Mouse (Mus musculus): ENCODE measurements at regions not wholly inside any gene's neighbourhood (a gene's known extent, or its start where the extent isn't known, plus 50 kb on each side); places are given as distances from the start of the nearest gene placed in this dataset.

DNA sequence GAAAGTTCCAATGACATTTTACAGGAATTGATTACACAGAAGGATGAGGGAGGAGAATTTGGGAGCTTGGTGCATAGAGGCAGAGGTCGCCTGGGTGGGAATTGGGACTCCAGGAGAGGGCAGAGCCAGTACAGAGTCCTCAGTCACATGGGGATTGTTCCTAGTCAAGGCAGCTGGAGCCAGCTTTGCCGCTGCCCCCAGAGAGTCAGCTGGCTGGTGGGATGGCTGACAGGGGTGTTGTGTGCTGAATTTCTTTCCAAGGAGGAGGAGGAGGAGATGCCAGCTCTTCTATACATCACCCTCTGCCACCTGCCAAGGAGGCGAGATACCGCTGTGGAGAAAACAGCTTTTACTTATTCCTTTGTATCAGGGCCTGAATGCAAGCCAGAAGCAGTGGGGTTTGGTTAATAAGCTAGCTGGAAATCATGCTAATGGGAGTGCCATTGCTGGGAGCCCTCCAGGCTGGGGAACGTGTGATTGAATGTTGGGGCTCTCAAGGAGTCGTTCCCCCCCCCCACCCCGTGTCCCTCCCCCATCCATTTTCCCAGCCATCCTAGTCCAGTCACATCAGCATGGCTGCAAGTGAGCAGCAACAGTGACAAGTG lies 78.8 kb upstream of the Dlx2 start:
- WGBS = 46% methylated on average over 7 of the region's 7 CpGs
- H3K36me3 ChIP-seq = no peaks in the 10 kb centered on the region
- H3K4me3 ChIP-seq = no peak overlapping the region
- H3K4me1 ChIP-seq = peaks cover 50% of the 10 kb centered on the region
- H3K27me3 ChIP-seq = peaks cover 23% of the 10 kb centered on the region; the same call in 1 of the 2 replicates
- H3K9me3 ChIP-seq = no peaks in the 10 kb centered on the region
- H3K4me2 ChIP-seq (replicated peaks) = no peak overlapping the region
- no peak for ATAC-seq (ENCODE audit: low FRiP score, low read depth)
- H3K27ac ChIP-seq (replicated peaks) = 0 out of 2 replicates have a peak overlapping the region, but pooled peaks have one; percentile 7
- H3K9ac ChIP-seq (replicated peaks) = no peak overlapping the region

DNA sequence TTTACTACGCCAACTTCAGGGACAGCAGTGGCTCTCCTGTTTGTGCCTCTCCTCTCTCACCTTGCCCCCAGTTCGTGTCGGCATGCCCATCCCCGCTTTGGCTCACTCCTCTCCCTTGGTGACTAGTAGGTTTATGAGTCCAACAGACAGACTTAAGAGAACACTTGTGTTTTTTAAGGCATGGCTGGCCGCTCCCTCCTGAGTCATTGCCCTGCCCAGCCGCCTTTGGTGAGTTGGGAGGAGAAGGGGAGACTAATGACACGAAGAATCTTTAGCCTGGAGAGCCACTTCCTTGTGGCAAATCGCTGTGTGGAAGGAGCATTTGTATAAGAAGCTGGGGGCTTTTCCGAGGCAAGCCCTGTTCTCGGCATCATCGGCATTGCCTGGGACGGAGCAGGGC lies 79.8 kb upstream of the Dlx2 start:
- no peak for ATAC-seq (ENCODE audit: low FRiP score, low read depth)
- peaks cover 23% of the 10 kb centered on the region; the same call in 1 of the 2 replicates for H3K27me3 ChIP-seq
- H3K9ac ChIP-seq (replicated peaks) = no peak overlapping the region
- H3K9me3 ChIP-seq = no peaks in the 10 kb centered on the region
- H3K4me1 ChIP-seq = peaks cover 51% of the 10 kb centered on the region
- 0 out of 2 replicates have a peak overlapping the region, but pooled peaks have one; percentile 10 for H3K27ac ChIP-seq (replicated peaks)
- 64% methylated on average over 12 of the region's 12 CpGs for WGBS
- H3K4me2 ChIP-seq (replicated peaks) = no peak overlapping the region
- H3K36me3 ChIP-seq = no peaks in the 10 kb centered on the region
- H3K4me3 ChIP-seq = no peak overlapping the region

DNA sequence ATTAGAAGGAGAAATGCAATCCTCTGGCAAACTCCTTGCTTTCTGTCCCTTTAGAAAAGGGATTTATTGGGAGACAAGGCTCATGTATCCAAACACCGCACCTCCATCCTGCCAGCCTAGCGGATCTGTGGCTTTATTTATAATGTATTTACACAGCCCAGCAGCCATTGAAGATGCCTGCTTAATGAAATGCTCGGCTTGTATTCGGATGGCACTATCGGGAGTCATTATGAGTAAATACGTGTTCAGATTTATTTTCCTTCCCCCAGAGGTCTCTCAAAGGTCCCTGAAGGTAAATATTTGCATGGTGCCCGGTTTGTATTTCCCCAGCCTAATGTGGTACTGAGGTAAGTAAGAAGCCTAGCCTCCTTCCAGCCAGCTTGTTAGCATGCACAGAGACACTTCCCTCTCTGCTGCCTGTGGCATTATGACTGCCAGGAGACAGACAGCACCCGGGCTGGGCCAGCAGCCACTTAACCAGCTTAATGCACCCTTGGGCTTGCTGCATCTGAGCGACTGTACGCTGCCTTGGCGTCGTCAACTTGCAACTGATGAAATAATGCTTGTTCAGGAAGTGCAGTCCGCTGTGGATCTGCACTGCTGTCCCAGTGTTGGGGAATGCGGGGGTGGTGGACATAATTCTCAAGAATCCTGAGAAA lies 80.7 kb upstream of the Dlx2 start:
- peaks cover 25% of the 10 kb centered on the region; the same call in 1 of the 2 replicates for H3K27me3 ChIP-seq
- no peak overlapping the region for H3K4me3 ChIP-seq
- peak overlapping the region; percentile 22; the same call in 1 of the 2 replicates for H3K4me2 ChIP-seq (replicated peaks)
- no peak overlapping the region for H3K9ac ChIP-seq (replicated peaks)
- H3K9me3 ChIP-seq = no peaks in the 10 kb centered on the region
- H3K36me3 ChIP-seq = no peaks in the 10 kb centered on the region
- WGBS = 39% methylated on average over 14 of the region's 14 CpGs
- peaks cover 51% of the 10 kb centered on the region for H3K4me1 ChIP-seq
- no peak for ATAC-seq (ENCODE audit: low FRiP score, low read depth)
- peak overlapping the region; percentile 56 for H3K27ac ChIP-seq (replicated peaks)

DNA sequence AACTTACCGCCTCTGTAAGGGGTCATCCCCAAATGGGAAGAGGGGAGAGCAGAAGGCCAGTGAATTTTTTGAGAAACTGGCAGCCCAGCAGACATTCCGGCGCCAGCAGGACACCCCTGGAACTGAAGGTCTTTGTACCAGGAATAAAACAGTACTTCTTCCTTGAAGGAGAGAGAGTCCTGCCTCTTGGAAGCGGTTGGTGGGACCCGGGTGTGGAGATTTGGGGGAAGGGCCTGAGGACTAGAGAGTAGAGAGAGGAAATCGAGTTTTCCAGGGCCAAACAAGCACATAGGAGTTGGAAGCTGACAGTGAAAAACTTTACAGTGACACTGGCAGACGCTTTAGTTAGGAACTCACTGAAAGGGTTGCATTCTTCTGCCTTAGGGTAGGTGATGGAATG lies 82.3 kb upstream of the Dlx2 start:
- peak overlapping the region; percentile 68 for H3K4me2 ChIP-seq (replicated peaks)
- no peaks in the 10 kb centered on the region for H3K36me3 ChIP-seq
- H3K4me3 ChIP-seq = peak overlapping the region; percentile 38; the same call in 1 of the 2 replicates
- no peak for ATAC-seq (ENCODE audit: low FRiP score, low read depth)
- 4% methylated on average over 7 of the region's 7 CpGs for WGBS
- H3K27me3 ChIP-seq = peaks cover 34% of the 10 kb centered on the region; the same call in 1 of the 2 replicates
- no peaks in the 10 kb centered on the region for H3K9me3 ChIP-seq
- no peak overlapping the region for H3K9ac ChIP-seq (replicated peaks)
- H3K27ac ChIP-seq (replicated peaks) = peak overlapping the region; percentile 63
- H3K4me1 ChIP-seq = peaks cover 51% of the 10 kb centered on the region

DNA sequence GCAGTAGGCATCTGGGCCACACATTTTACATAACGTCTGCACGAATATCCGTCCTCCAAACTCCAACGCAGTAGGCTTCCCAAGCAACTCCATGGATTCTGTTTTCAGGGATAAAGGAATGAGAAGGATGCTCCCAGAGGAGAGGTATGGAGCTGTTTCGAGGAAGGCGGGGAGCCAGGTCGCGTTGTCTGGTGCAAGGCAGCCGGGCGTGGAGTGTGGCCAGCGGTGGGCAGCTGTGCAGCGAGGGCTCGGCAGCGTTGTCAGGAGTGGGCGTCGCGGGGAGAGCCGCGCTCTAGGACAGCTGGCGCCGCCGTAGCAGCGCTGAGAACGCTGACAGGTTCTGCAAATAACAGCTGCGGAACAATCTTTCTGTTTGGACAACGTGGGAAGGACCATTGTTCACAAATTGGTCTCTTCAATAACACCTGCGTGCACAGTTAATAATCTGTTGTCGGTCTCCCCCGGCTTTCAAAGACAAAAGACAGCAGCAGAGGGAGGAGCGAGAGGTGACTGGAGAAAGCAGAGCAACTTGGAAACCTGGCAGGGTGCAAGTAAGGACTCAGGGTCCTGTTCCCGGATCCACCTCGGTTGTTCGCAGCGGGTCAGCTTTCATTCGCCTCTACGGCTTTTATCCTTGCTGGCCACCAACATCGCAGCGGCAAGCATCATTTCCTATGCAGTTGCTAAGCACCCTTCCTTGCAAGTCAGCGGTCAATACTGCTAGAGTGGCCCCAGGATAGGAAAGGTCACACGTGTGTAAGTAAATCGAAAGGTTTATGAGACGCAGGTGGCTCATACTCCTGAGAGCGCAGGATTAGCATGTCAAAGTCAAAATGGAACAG lies 83.0 kb upstream of the Dlx2 start:
- under 1% methylated on average over 43 of the region's 43 CpGs for WGBS
- Histone ChIP-seq H3K27me3 (peaks cover 34% of the 10 kb centered on the region), H3K9ac (replicated peaks) (peak overlapping the region; percentile 46), H3K9me3 (no peaks in the 10 kb centered on the region), H3K4me3 (peak overlapping the region; percentile 38), H3K36me3 (no peaks in the 10 kb centered on the region), H3K4me2 (replicated peaks) (peak overlapping the region; percentile 68), H3K27ac (replicated peaks) (peak overlapping the region; percentile 63), H3K4me1 (peaks cover 51% of the 10 kb centered on the region)
- ATAC-seq (ENCODE audit: low FRiP score, low read depth) = peak; percentile 69

DNA sequence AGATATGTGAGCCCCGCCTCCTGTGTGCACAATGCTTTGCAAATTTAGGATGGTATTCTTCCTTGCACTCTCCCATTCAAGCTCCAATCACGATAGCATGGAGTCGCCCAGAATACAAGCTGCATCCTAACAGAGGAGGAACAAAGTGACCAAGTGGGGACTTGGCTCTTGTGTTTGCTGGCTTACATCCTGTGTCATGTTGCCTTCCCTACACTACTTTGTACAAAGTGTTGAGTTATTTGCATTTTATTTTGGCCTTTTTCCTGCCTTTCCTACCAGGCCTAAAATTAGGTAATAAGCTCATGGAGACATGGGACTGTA lies 83.5 kb upstream of the Dlx2 start:
- H3K4me1 ChIP-seq = peaks cover 45% of the 10 kb centered on the region
- H3K9me3 ChIP-seq = no peaks in the 10 kb centered on the region
- peak overlapping the region; percentile 38 for H3K4me3 ChIP-seq
- WGBS = 8% methylated on average over 3 of the region's 3 CpGs
- no peak for ATAC-seq (ENCODE audit: low FRiP score, low read depth)
- H3K9ac ChIP-seq (replicated peaks) = no peak overlapping the region
- H3K27me3 ChIP-seq = peaks cover 37% of the 10 kb centered on the region
- H3K36me3 ChIP-seq = no peaks in the 10 kb centered on the region
- H3K4me2 ChIP-seq (replicated peaks) = peak overlapping the region; percentile 68
- peak overlapping the region; percentile 63 for H3K27ac ChIP-seq (replicated peaks)

DNA sequence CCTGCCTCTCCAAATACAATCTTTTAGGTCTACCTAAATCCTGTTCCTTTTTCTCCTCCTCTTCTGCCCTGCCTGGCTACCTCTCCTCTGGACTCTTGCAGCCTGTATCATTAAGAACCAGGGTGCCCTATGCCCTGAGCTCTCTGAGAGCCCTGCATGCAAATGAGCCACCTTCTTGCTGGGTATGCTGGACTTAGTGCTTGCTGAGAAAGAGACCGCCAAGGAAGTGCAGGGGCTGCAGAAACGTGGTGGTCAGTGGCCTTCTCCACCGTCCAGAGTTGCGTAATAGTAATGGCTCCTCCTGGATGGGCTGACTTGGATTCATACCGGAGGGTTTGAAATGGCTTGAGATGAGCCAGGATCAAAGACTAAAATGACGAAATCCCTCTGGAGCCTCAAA lies 86.9 kb upstream of the Dlx2 start:
- Histone ChIP-seq H3K27me3 (peaks cover 25% of the 10 kb centered on the region), H3K4me3 (no peak overlapping the region), H3K27ac (replicated peaks) (no peak overlapping the region), H3K9me3 (no peaks in the 10 kb centered on the region), H3K9ac (replicated peaks) (no peak overlapping the region), H3K36me3 (no peaks in the 10 kb centered on the region), H3K4me2 (replicated peaks) (no peak overlapping the region), H3K4me1 (peaks cover 35% of the 10 kb centered on the region)
- 77% methylated on average over 6 of the region's 6 CpGs for WGBS
- no peak for ATAC-seq (ENCODE audit: low FRiP score, low read depth)

- no peak for ATAC-seq (ENCODE audit: low FRiP score, low read depth)
- Histone ChIP-seq H3K27ac (replicated peaks) (no peak overlapping the region), H3K9me3 (no peaks in the 10 kb centered on the region), H3K9ac (replicated peaks) (no peak overlapping the region), H3K27me3 (peaks cover 17% of the 10 kb centered on the region), H3K4me3 (no peak overlapping the region), H3K4me1 (peaks cover 25% of the 10 kb centered on the region), H3K36me3 (no peaks in the 10 kb centered on the region), H3K4me2 (replicated peaks) (no peak overlapping the region)
- 91% methylated on average over 3 of the region's 3 CpGs for WGBS
Observed at GRCm38 (mm10) chr2:71634471-71634870, 87.9 kb upstream of the Dlx2 start.

DNA sequence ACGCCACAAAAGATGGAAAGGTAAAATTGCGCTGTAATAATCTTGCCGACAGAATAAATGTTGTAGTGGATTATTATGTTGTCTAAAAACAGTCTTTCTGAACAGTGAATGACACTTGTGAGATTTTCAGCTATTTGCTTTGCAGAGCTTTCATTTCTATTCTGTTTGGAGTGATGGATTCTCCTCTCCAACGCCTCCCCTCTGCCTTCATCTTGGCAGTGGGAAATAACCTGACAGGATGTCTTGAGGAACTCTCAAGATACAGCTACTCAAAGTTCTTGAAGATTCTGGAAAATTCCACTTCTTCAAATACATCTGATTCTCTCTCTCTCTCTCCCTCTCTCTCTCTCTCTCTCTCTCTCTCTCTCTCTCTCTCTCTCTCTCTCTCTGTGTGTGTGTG lies 89.6 kb upstream of the Dlx2 start:
- H3K27ac ChIP-seq (replicated peaks) = 0 out of 2 replicates have a peak overlapping the region, but pooled peaks have one; percentile 15
- no peak overlapping the region for H3K4me3 ChIP-seq
- H3K36me3 ChIP-seq = no peaks in the 10 kb centered on the region
- no peak overlapping the region for H3K9ac ChIP-seq (replicated peaks)
- no peak for ATAC-seq (ENCODE audit: low FRiP score, low read depth)
- peaks cover 17% of the 10 kb centered on the region for H3K27me3 ChIP-seq
- H3K9me3 ChIP-seq = no peaks in the 10 kb centered on the region; the same call in 1 of the 2 replicates
- 82% methylated on average over 4 of the region's 4 CpGs for WGBS
- peaks cover 15% of the 10 kb centered on the region for H3K4me1 ChIP-seq
- H3K4me2 ChIP-seq (replicated peaks) = no peak overlapping the region; the same call in 1 of the 2 replicates

DNA sequence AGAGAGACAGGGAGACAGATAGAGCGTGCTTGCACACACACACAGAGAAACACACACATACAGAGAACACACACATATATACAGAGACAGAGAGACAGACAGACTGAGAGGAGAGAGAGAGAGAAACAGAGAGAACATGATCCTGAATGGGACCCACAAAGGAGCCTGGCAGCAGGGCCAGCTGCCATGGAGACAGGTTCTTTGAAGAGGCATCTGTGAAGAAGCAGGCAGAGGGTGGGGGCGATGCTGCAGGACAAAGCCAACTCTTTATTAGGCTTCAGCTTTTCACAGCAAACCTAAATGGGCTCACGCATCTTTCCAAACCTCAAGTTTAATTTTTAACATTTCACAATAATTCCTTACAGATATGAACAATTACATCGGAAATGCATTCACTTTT lies 90.0 kb upstream of the Dlx2 start:
- peak; percentile 85 for ATAC-seq (ENCODE audit: low FRiP score, low read depth)
- no peak overlapping the region; the same call in 1 of the 2 replicates for H3K4me2 ChIP-seq (replicated peaks)
- no peak overlapping the region for H3K9ac ChIP-seq (replicated peaks)
- H3K36me3 ChIP-seq = no peaks in the 10 kb centered on the region
- H3K27ac ChIP-seq (replicated peaks) = 0 out of 2 replicates have a peak overlapping the region, but pooled peaks have one; percentile 15
- H3K4me1 ChIP-seq = peaks cover 15% of the 10 kb centered on the region
- no peaks in the 10 kb centered on the region; the same call in 1 of the 2 replicates for H3K9me3 ChIP-seq
- peaks cover 17% of the 10 kb centered on the region for H3K27me3 ChIP-seq
- H3K4me3 ChIP-seq = no peak overlapping the region
- WGBS = 38% methylated on average over 4 of the region's 4 CpGs

- 94% methylated on average over 5 of the region's 5 CpGs for WGBS
- no peak overlapping the region for H3K4me2 ChIP-seq (replicated peaks)
- no peak overlapping the region for H3K4me3 ChIP-seq
- peaks cover 19% of the 10 kb centered on the region for H3K4me1 ChIP-seq
- no peak overlapping the region for H3K9ac ChIP-seq (replicated peaks)
- no peak overlapping the region for H3K27ac ChIP-seq (replicated peaks)
- no peak for ATAC-seq (ENCODE audit: low FRiP score, low read depth)
- no peaks in the 10 kb centered on the region for H3K36me3 ChIP-seq
- H3K27me3 ChIP-seq = peaks cover 1% of the 10 kb centered on the region; the same call in 1 of the 2 replicates
- H3K9me3 ChIP-seq = peaks cover 3% of the 10 kb centered on the region; the same call in 1 of the 2 replicates
Observed at GRCm38 (mm10) chr2:71640251-71640650, 93.7 kb upstream of the Dlx2 start.

DNA sequence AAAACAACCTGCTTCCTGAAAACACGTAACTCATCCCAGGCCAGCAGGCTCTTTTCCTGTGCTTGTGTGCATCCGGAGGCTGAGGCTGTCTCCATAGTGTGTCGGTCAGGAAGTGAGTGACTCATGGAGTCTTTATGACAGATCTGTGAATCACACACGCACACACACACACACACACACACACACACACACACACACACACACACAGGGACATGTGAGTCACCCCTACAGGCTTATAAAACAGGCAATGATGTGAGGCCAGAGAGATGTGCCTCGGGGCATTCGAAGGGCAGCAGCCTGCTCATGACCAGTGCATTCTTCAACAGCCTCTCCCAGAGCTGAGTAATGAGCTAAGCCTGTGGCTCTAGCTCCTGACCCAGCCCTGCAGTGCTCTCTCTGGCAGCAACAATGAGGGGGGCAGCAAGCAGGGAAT lies 97.5 kb upstream of the Dlx2 start:
- H3K4me3 ChIP-seq = no peak overlapping the region
- no peak overlapping the region for H3K27ac ChIP-seq (replicated peaks)
- 73% methylated on average over 6 of the region's 6 CpGs for WGBS
- no peak overlapping the region for H3K4me2 ChIP-seq (replicated peaks)
- no peaks in the 10 kb centered on the region for H3K36me3 ChIP-seq
- H3K9ac ChIP-seq (replicated peaks) = no peak overlapping the region
- H3K27me3 ChIP-seq = no peaks in the 10 kb centered on the region
- H3K4me1 ChIP-seq = 0 out of 2 replicates have a peak, but pooled peaks cover 10% of the 10 kb centered on the region
- H3K9me3 ChIP-seq = peaks cover 3% of the 10 kb centered on the region; the same call in 1 of the 2 replicates
- ATAC-seq (ENCODE audit: low FRiP score, low read depth) = no peak
